15 mouse cellular contexts compared by ENCODE assay signal in the genomic region with DNA sequence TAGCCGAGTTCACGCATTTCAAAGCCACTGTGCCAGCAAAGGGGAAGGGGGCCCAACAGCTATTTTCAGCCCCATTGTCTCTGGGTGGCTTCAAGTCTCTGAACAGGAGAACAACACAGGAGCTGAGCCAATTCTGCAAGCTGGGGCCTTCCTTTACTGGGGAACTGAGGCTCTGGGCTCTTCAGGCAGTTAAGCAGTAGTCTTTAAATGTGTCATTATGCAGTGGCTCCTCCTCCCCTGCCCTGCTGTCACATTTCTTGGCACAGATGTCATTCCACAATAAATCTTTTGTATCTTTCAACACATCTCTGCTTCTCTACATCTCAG. TPM values are rescaled to one million over a fixed set of nuclear protein-coding genes. Genes with fewer than 3 reads are reported as not detected.
DNase-seq lines count a peak whose midpoint lies in the region; ATAC-seq lines count a peak whose summit lies in the region.
"Had no signal": no experiment of that assay in that cellular context is flagged by ENCODE, and none has a peak within 500 bp of the region (broad histone marks: within the 10 kb centered on the region; RNA-seq: fewer than 3 reads in every experiment).

No protein-coding gene starts in this region.

- H3K27ac ChIP-seq in forebrain, embryonic 14.5 days (ENCODE audit: low read depth, low read length) = no peak overlapping the region
- H3K27ac ChIP-seq: embryonic facial prominence, embryonic 12.5 days; gastrocnemius, adult 2 months; heart, adult 2 months had no signal

- H3K27me3 ChIP-seq in forebrain, embryonic 14.5 days (replicated peaks; ENCODE audit: control insufficient read depth, insufficient read depth, low read length) = no peaks in the 10 kb centered on the region
- H3K27me3 ChIP-seq: embryonic facial prominence, embryonic 12.5 days had no signal

- WGBS in forebrain, embryonic 14.5 days = 4% methylated on average over 2 of the region's 2 CpGs

- no peak overlapping the region for H3K4me2 ChIP-seq in forebrain, embryonic 14.5 days (ENCODE audit: low read length)
- H3K4me2 ChIP-seq: embryonic facial prominence, embryonic 12.5 days; lung, embryonic 14.5 days had no signal

- peaks cover 7% of the 10 kb centered on the region for H3K4me1 ChIP-seq in forebrain, embryonic 14.5 days (ENCODE audit: control insufficient read depth, insufficient read depth, low read length)
- H3K4me1 ChIP-seq: embryonic facial prominence, embryonic 12.5 days had no signal

- H3K4me3 ChIP-seq in forebrain, embryonic 14.5 days (ENCODE audit: low read depth, low read length) = no peak overlapping the region
- H3K4me3 ChIP-seq: embryonic facial prominence, embryonic 12.5 days; gastrocnemius, adult 2 months; heart, adult 2 months had no signal

- H3K9ac ChIP-seq in forebrain, embryonic 14.5 days (ENCODE audit: low read length) = no peak overlapping the region
- H3K9ac ChIP-seq: embryonic facial prominence, embryonic 12.5 days; lung, embryonic 14.5 days had no signal

- H3K9me3 ChIP-seq in forebrain, embryonic 14.5 days (replicated peaks; ENCODE audit: control insufficient read depth, low read length) = no peaks in the 10 kb centered on the region
- H3K9me3 ChIP-seq: embryonic facial prominence, embryonic 12.5 days had no signal

- ATAC-seq in forebrain, embryonic 14.5 days = peak; percentile 54; the same call in 1 of the 2 replicates

- no peaks in the 10 kb centered on the region for H3K36me3 ChIP-seq in forebrain, embryonic 14.5 days (ENCODE audit: control insufficient read depth, insufficient read depth, low read length)
- H3K36me3 ChIP-seq: embryonic facial prominence, embryonic 12.5 days had no signal

- intact Hi-C loops in left cerebral cortex, postnatal 4 days (cut with DNase I) = no loop called here
- intact Hi-C loops in left cerebral cortex, postnatal 25 days (cut with DNase I) = no loop called here

- peak; percentile 14 for DNase-seq in left cerebral cortex, postnatal 4 days
- no peak for DNase-seq in left cerebral cortex, postnatal 25 days (ENCODE audit: low spot score in 2 of 2)
- peak; percentile 21 for DNase-seq in ZHBTc4 (ENCODE audit: low read depth, low spot score)
- DNase-seq in forebrain, embryonic 14.5 days (ENCODE audit: low spot score) = peak; percentile 73
- DNase-seq in mesoderm, embryonic 11.5 days (ENCODE audit: low read depth, low spot score) = peak; percentile 17
- DNase-seq in right cerebral cortex, postnatal 4 days = no peak
- no peak for DNase-seq in lung, postnatal 4 days
- DNase-seq: adrenal gland, postnatal 25 days; cerebellum, postnatal 10 days; gastrocnemius, adult 2 months; heart, adult 2 months; kidney, postnatal 10 days; layer of hippocampus, adult 9-11 months; lung, embryonic 14.5 days had no signal

RNA-seq across cellular contexts. Expression of a gene that starts 30.8 kb away (rescaled TPM):
- total RNA-seq in left cerebral cortex, postnatal 4 days (2021) = 100 to 1,000 TPM; 154 to 158 TPM
- 100 to 1,000 TPM in 1 of 2 experiments, 10 to 100 TPM in 1; 99.0 to 105 TPM for total RNA-seq in left cerebral cortex, postnatal 25 days (2021)
- 149 and 173 TPM in 2 replicates for polyA plus RNA-seq in forebrain, embryonic 14.5 days (2014; fragmentation: Nextera tagmentation; extraction: Ambion mirVana)

RNA-seq across cellular contexts. Expression of a gene that starts 42.7 kb away (rescaled TPM):
- 10 to 100 TPM; 26.4 to 31.4 TPM for total RNA-seq in left cerebral cortex, postnatal 4 days (2021)
- total RNA-seq in left cerebral cortex, postnatal 25 days (2021) = 10 to 100 TPM; 19.1 to 23.6 TPM
- 0.11 and 0.70 TPM in 2 replicates for polyA plus RNA-seq in forebrain, embryonic 14.5 days (2014; fragmentation: Nextera tagmentation; extraction: Ambion mirVana)
- total RNA-seq: gastrocnemius, adult 2 months had no signal

Comparison
In these comparisons a context has a peak if more than half of its experiments do, and no peak if none do; other contexts are left out.
1. DNase-seq: peak in left cerebral cortex, postnatal 4 days (single experiment), ZHBTc4 (single experiment), forebrain, embryonic 14.5 days (single experiment) and mesoderm, embryonic 11.5 days (single experiment); none in left cerebral cortex, postnatal 25 days (0 of 2), right cerebral cortex, postnatal 4 days (single experiment) and lung, postnatal 4 days (0 of 2).